Mouse (Mus musculus) thymus, adult 2 months (tissue): Measurements from ENCODE around the gene Cd160.

Source experiments
- CTCF ChIP-seq: fragments of 200-500 bp; IDR thresholded peaks from 2 replicates; pipeline ENCODE4 v1.5.1; 2012; ENCODE audit warnings: mild to moderate bottlenecking, control low read depth, low read length, moderate library complexity, borderline replicate concordance; ENCODE audit not compliant: control insufficient read depth, poor library complexity, insufficient read depth; ENCODE audit errors: extremely low read depth
- POLR2A ChIP-seq: fragments of 200-500 bp; IDR thresholded peaks from 2 replicates; pipeline ENCODE4 v1.6.1; 2012; ENCODE audit warnings: mild to moderate bottlenecking, low read length, control low read depth, moderate library complexity; ENCODE audit not compliant: control insufficient read depth, poor library complexity, insufficient read depth; ENCODE audit errors: extremely low read depth

DNA sequence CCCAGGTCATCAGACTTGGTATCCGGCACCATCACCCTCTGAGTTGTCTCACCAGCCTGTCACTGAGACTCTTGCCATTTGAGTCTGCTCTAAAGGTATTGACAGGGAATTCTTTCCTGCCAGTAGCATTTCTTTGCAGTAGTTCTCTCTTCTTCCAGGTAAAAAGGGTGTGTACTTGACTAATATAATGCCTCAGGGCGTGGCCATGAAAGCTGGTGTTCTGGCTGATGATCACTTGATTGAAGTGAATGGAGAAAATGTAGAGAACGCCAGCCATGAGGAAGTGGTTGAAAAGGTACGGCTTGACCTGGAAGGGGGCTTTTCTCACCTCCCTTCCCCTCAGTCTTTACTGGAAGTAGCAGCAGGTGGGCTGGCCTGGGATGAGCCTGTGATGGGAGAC lies 25.2 kb upstream of the Cd160 start:
- TF ChIP-seq POLR2A = no peak
- no peak for TF ChIP-seq CTCF
